Mouse (Mus musculus): ENCODE results near the gene Tardbp.

Tardbp gene

GRCm38 (mm10) chr4:148626623-148627185, at the start of gene Tardbp:
Tardbp (minus strand) TSS chr4:148627019.
- peak; percentile 94 for DNase-seq (ENCODE audit: low spot score)

DNA sequence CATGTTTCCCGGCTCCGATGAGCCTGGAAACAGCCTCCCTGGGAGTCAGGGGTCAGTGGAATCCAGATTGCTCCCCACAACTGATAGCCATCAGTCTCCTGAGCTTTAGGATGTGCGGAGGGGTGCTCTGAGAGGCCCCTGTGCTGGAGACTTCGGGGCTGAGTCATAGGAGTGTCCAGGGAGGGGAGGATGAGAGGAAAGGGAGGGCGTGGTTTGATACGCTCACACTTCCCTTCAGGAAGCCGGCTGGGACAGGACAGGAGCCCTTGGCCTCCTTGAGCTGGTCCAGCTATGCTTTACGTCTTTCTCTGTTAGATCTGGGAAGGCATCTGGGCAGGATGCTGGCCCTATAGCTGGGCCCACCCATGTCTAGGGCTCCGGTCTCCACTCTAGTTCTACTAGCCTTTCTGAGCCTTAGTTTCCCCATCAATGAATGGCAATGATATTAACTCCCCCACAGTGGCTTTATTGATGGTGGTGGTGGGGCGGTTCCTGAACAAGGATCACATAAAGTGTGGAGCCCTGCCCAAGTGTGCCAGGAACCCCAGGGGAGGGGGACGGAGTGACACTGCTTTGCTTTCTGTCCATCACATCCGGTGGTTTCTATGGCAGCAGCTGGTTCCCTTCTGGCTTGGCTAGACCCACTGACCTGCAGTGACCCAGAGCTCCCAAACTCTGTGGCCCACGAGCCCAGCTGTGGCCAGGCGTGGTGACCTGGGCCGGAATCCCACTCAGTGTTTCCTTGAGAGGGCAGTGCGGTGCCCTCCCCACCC, 49.6 kb upstream of the Tardbp start:
- no peak for DNase-seq (ENCODE audit: low spot score)

DNA sequence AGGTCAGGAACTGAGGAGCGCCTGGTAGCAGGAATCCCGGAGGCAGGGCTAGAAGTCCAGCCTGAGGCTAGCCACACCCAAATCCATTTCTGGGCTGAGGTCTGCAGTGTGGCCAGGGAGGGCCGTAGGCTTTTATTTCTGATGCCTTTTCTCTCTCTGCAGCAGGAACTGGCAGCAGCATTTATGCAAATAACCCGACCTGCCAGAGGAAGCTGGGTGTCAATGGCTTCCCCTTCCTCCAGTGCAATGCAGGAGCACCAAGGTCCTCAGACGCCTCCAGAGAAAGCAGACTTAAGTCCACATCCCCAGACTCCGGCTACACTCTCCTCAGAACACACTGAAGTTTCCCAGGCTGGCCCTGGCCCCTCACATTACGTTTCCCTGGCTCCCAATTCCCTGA, 48.2 kb upstream of the Tardbp start:
- DNase-seq (ENCODE audit: low spot score) = no peak

DNA sequence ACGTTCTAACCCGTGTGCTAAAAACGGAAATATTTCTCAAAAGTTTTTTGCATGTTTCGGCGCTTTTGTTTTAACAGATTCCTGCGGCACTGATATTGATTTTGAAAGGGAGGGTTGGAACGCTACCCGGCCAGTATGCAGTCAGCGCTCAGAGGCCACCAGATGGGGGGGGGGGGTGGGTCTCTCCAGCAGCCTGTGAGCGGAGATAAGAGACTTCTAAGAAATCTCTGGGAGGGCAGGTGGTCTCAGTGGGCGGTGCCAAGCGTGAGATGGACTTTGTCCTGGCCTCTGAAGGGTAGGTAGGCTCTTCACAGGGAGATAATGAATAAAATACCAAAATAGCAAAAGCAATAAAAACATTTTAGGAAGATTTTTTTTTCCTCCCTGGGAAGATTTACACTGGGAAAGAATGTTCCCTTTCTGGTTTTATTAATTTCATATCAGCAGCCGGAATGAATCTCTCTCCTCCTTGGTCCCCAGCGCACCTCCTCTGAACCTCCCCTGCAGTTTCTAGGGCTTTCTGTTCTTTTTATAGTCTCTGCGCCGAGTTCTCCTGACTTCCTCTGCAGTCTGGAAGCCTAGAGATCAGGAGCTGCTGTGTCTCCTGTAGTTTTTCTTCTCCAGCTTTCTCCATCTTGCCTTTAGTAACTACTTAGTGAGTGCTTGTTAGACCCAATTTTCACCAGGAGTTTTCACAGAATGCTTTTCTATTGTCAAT, 44.6 kb upstream of the Tardbp start:
- no peak for DNase-seq (ENCODE audit: low spot score)

DNA sequence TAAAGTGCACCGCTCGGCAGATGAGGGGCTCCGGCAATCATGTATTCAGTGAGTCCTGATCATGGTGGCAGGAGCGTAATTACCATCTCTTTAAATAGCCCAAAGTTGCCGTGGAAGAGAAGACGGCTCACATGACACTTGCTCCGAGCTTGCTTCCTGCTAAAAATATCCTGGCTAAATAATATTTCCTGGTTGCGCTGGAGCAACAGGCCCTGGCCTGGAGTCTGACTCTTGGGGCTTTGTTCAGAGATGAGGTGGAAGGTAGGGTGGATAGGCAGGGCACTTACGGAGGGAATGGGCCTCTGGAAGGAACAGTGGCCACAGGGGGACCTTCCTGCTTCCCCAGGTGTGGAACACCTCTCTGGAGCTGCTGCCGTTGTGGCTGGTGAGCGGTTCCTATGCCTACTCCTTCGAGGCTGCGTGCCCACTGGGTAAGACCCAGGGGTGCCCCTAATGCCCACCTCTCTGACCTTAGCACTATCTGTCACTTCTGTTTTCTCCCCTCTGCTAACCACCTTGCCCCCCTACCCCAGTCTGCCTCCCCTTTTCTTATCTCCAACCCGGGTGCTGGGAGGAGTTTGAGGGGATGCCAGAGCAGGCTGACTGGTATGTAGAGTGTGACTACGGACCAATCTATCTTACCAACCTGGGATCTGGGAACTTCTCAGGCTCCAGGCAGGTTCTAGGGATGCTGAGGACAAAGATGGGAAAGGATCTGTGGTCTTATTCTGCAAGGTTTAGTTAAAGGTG, 40.4 kb upstream of the Tardbp start:
- no peak for DNase-seq (ENCODE audit: low spot score)

GRCm38 (mm10) chr4:148664021-148664420, 37.2 kb upstream of the Tardbp start:
- DNase-seq (ENCODE audit: low spot score) = no peak

GRCm38 (mm10) chr4:148663326-148663725, 36.5 kb upstream of the Tardbp start:
- no peak for DNase-seq (ENCODE audit: low spot score)

- peak; percentile 59 for DNase-seq (ENCODE audit: low spot score)
Observed at GRCm38 (mm10) chr4:148662168-148662965, 35.5 kb upstream of the Tardbp start.

DNA sequence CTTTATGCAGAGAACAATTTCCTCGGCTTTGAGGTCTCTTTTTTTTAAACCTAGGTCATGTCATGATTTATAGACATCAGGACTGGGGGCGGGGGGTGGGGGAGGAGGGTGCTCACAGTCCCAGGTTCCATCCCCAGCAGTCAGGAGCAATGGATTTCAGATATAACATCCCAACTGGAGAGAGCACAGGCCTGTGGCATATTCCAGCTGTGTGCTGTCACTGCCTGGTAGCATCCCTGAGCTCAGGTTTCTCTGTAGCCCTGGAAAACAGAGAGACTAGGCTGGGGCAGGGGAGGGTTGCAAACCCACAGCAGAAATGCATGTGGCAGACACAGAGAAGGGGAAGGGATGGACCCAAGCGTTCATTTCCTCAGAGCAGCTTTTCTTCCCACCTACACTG, 33.4 kb upstream of the Tardbp start:
- no peak for DNase-seq (ENCODE audit: low spot score)

- no peak for DNase-seq (ENCODE audit: low spot score)
Observed at GRCm38 (mm10) chr4:148657776-148658175, 31.0 kb upstream of the Tardbp start.

DNA sequence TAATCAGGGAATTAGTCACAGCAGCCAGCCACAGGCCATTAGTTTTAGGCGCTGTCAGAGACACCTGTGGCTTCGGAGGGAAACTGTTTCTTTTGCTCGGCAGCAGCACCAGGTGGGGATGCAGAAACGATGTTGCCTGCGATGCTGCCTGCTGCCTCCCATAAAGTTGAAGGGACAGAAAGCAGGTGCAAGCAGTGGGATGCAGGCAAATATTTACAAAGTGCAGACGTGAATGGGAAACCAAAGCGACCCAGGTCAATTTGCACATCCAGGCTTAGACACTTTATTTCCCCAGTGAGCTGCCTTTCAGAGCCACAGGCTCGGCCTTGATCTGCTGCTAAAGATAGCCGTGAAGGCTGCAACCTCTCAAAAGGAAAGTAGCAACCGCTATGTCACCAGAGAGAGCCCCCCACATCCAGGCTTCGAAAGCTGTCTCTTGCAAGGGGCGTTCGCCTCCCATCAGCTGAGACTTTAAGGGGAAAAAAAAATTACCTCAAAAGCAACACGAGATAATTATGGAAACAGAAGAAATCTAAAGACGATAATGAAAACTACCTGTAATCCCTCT, 30.0 kb upstream of the Tardbp start:
- no peak for DNase-seq (ENCODE audit: low spot score)

DNA sequence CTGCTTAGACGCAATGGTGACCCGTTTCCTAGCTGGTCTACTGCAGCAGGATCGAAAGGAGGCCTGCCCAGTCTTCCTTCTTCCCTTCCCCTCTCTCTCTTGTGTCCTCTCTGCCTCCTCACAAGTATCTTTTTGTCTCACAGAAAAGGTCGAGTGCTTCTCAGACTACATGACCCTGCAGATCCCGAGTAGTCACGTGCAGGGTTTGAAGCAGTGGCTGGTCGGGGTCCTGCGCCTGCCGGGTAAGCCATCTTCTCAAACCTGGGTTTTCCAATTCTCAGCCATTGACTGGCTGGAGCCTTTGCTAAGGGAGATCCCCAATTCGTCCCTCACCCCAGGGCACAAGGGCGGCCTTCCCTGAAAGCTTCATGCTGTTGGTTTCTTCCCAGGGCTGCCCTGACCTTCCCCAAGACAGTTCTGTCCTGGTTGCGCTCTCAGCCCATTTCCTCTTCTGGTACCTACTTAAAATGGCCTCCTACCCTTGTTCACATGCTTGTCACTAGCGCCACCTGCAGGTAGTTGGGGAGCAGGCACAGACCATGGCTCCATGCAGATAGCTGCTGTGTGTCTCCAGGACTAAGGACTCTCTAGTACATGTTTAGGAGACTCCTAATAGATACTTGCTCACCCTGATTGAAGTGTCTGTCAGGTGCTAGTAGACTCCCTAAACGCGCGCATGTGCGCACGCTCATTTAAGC, 28.0 kb upstream of the Tardbp start:
- DNase-seq (ENCODE audit: low spot score) = peak; percentile 27

- no peak for DNase-seq (ENCODE audit: low spot score)
Observed at GRCm38 (mm10) chr4:148651045-148651444, 24.2 kb upstream of the Tardbp start.

- DNase-seq (ENCODE audit: low spot score) = no peak
Observed at GRCm38 (mm10) chr4:148649309-148649708, 22.5 kb upstream of the Tardbp start.

DNA sequence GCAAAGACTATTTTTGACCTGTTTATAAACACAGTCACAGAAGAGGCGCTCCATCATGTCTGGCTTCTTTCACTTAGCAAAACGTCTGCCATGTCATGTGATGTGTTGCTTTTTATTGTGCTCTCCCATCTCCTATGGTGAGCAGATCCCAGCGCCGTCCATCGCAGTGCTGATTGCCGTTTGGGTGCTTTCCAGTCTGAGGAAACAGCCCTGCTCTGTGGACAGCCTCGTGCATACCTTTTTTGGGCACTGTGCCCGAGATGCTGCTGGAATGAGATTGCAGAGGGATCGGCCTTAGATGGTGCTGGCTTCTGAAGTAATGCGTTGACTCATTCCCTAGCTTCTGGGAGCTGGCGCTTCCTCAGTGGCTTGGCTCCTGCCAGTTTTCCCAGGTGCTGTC, 19.8 kb upstream of the Tardbp start:
- DNase-seq (ENCODE audit: low spot score) = no peak

DNA sequence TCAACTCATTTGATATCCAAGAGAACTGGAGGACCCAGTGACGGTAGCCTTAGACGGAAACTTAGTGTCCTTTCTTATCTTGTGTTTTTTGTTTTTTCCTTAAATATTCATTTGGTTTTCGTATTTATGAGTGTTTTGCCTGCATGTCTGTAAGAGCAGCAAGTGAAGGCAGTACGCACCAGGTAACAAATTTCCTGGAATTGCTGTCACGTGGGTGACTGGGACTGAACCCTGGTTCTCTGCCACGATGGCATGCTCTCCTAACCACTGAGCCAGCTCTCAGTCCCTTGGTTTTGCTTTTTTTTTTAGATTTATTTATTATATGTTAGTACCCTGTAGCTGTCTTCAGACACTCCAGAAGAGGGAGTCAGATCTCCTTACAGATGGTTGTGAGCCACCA, 18.1 kb upstream of the Tardbp start:
- no peak for DNase-seq (ENCODE audit: low spot score)

DNA sequence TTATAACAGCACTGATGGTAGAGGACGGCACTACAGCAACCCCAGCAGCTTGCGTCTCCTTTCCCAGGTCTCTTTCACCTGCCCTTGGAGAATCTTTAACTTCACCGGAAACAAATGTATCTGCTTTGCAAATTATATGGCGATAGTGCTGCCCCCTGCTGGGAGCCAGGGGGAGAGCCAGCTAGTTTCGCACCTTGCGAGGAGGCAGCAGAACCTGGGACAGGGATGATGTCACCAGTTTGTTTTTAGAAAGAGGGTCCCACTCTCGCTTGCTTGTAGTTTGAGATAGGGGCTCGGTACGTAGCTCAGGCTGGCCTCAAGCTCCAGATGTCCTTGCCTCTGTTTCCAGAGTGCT, 17.3 kb upstream of the Tardbp start:
- DNase-seq (ENCODE audit: low spot score) = peak; percentile 62

- DNase-seq (ENCODE audit: low spot score) = no peak
Observed at GRCm38 (mm10) chr4:148643291-148644156, 16.7 kb upstream of the Tardbp start, which contains the start of gene Gm572. Gm572 (plus strand) TSS chr4:148643317.

GRCm38 (mm10) chr4:148641121-148641520, 14.3 kb upstream of the Tardbp start:
- no peak for DNase-seq (ENCODE audit: low spot score)

DNA sequence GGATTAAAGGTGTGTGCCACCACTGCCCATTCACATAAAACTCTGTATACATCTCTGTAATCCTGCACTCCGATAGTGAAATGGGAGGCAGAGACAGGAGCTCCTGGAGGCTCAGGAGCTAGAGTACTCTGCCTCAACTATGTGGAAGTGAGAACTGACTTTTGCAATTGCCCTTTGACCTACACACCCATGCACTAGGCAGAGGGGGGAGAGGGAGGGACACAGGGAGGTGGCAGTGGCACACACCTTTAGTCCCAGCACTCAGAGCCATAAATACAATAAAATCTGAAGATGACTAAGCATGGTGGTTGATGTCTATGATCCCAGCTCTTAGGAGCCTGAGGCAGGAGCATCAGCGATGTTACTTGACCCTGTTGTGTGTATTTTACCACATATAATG, 12.6 kb upstream of the Tardbp start:
- no peak for DNase-seq (ENCODE audit: low spot score)
